Mouse (Mus musculus): ENCODE results near the gene Lztr1. TPM values are rescaled to one million over a fixed set of nuclear protein-coding genes. Genes with fewer than 3 reads are reported as not detected.
A peak's percentile ranks its signal among the peaks of the same experiment; 100 is the strongest.

Lztr1 gene
- 46.6 and 47.4 TPM in 2 replicates for polyA plus RNA-seq (2014; fragmentation: Nextera tagmentation; extraction: Ambion mirVana)

DNA sequence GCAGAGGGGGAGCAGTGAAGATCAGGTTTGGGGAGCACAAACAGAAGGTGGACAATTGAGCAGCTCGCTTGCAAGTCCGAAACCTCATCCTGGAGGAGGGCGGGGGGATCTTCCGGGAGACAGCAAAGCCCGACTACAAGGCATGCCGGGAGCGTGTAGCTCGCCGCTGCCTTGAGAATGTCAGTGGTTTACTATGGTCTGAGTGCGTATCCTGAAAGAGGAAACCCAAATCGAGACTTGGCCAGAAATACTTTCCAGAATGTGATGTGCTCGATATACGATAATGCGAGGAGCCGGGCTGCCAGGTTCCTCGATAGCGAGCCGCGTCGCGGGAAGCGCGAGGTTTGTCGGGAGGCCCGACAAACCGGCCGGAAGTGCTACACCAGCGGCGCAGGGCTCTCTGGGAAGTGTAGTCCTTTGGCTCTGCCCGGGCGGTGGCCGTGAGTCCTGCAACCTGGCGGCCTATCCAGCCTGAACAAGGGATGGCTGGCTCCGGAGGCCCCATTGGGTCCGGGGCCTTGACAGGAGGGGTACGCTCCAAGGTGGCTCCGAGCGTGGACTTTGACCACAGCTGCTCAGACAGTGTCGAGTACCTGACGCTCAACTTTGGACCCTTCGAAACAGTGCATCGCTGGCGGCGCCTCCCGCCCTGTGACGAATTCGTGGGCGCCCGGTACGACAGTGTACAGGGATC, at the start of gene Lztr1:
Gene Lztr1 (plus strand): TSS at position 143 of the 694 bp plus-strand sequence.
- under 1% methylated on average over 50 of the region's 50 CpGs for WGBS (ENCODE audit: insufficient replicate concordance)
- H3K4me3 ChIP-seq (ENCODE audit: low read depth, low read length), result peak within 1 kb of the TSS; percentile 82
- peak within 1 kb of the TSS; percentile 88 for H3K4me2 ChIP-seq
- H3K4me1 ChIP-seq (ENCODE audit: control insufficient read depth, insufficient read depth, low read length), result peaks cover 14% of the 10 kb centered on the region
- peak within 1 kb of the TSS; percentile 93 for H3K27ac ChIP-seq (ENCODE audit: low read depth, low read length)
- peaks cover 4% of the 10 kb centered on the region; the same call in 1 of the 2 replicates for H3K36me3 ChIP-seq (ENCODE audit: control insufficient read depth, insufficient read depth, low read length)
- H3K27me3 ChIP-seq (ENCODE audit: control insufficient read depth, insufficient read depth, low read length), result no peaks in the 10 kb centered on the region
- H3K9ac ChIP-seq (ENCODE audit: low read depth, low read length), result peak within 1 kb of the TSS; percentile 88
- H3K9me3 ChIP-seq (replicated peaks; ENCODE audit: control insufficient read depth, low read length), result no peaks in the 10 kb centered on the region
- peak; percentile 92 for ATAC-seq (replicated peaks; ENCODE audit: insufficient number of reproducible peaks, low FRiP score, low TSS enrichment)

DNA sequence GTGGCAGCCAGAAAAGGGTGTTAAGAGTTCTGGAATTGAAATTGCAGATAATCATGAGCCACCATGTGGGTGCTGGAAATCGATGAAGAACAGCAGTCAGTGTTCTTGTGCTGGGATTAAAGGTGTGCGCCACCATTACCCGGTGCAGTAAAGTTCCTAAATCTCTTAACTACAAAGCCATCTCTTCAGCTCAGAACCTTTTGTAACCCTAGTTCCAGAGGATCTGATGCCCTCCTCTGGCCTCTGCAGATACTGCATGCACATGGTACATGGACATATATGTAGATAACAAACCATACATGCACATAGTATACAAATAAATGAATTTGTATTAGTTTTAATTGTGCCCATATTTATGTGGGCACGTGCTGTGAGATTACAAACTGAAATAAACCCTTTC, 48.2 kb upstream of the Lztr1 start:
- Histone ChIP-seq H3K9me3 (replicated peaks; ENCODE audit: control insufficient read depth, low read length) (no peaks in the 10 kb centered on the region), H3K27me3 (ENCODE audit: control insufficient read depth, insufficient read depth, low read length) (no peaks in the 10 kb centered on the region), H3K27ac (ENCODE audit: low read depth, low read length) (no peak overlapping the region), H3K9ac (ENCODE audit: low read depth, low read length) (no peak overlapping the region), H3K36me3 (ENCODE audit: control insufficient read depth, insufficient read depth, low read length) (peaks cover 9% of the 10 kb centered on the region), H3K4me3 (ENCODE audit: low read depth, low read length) (no peak overlapping the region), H3K4me2 (no peak overlapping the region), H3K4me1 (ENCODE audit: control insufficient read depth, insufficient read depth, low read length) (peaks cover 7% of the 10 kb centered on the region; the same call in 1 of the 2 replicates)
- 94% methylated on average over 4 of the region's 4 CpGs for WGBS (ENCODE audit: insufficient replicate concordance)
- ATAC-seq (replicated peaks; ENCODE audit: insufficient number of reproducible peaks, low FRiP score, low TSS enrichment), result no peak

DNA sequence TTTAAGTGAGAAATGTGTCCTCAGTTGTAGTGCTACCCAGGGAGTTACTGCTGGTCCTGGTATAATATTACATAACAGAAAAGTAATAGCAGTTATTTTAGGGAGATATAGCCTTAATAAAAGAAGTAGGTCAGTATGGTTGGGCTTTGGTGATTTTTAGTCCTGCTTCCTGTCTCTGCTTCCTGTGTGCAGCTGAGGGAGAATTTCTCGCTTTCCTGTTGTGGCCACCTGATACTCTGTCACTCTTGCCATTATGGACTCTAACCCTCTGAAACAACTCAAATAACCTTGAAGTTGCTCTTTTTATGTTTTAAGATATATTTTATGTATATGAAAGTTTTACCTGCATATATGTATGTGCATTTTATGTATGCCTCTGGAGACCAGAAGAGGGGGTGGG, 46.9 kb upstream of the Lztr1 start:
- Histone ChIP-seq H3K27ac (ENCODE audit: low read depth, low read length) (no peak overlapping the region), H3K9me3 (replicated peaks; ENCODE audit: control insufficient read depth, low read length) (no peaks in the 10 kb centered on the region), H3K4me3 (ENCODE audit: low read depth, low read length) (no peak overlapping the region), H3K4me2 (no peak overlapping the region), H3K9ac (ENCODE audit: low read depth, low read length) (no peak overlapping the region), H3K4me1 (ENCODE audit: control insufficient read depth, insufficient read depth, low read length) (0 out of 2 replicates have a peak, but pooled peaks cover 7% of the 10 kb centered on the region), H3K36me3 (ENCODE audit: control insufficient read depth, insufficient read depth, low read length) (peaks cover 7% of the 10 kb centered on the region), H3K27me3 (ENCODE audit: control insufficient read depth, insufficient read depth, low read length) (no peaks in the 10 kb centered on the region)
- 85% methylated on average over 1 of the region's 1 CpGs for WGBS (ENCODE audit: insufficient replicate concordance)
- ATAC-seq (replicated peaks; ENCODE audit: insufficient number of reproducible peaks, low FRiP score, low TSS enrichment), result no peak

- H3K4me1 ChIP-seq (ENCODE audit: control insufficient read depth, insufficient read depth, low read length), result 0 out of 2 replicates have a peak, but pooled peaks cover 7% of the 10 kb centered on the region
- 89% methylated on average over 2 of the region's 2 CpGs for WGBS (ENCODE audit: insufficient replicate concordance)
- no peaks in the 10 kb centered on the region for H3K9me3 ChIP-seq (replicated peaks; ENCODE audit: control insufficient read depth, low read length)
- no peak overlapping the region for H3K4me2 ChIP-seq
- no peak overlapping the region for H3K4me3 ChIP-seq (ENCODE audit: low read depth, low read length)
- H3K27me3 ChIP-seq (ENCODE audit: control insufficient read depth, insufficient read depth, low read length), result no peaks in the 10 kb centered on the region
- no peak for ATAC-seq (replicated peaks; ENCODE audit: insufficient number of reproducible peaks, low FRiP score, low TSS enrichment)
- H3K9ac ChIP-seq (ENCODE audit: low read depth, low read length), result no peak overlapping the region
- no peaks in the 10 kb centered on the region; the same call in 1 of the 2 replicates for H3K36me3 ChIP-seq (ENCODE audit: control insufficient read depth, insufficient read depth, low read length)
- H3K27ac ChIP-seq (ENCODE audit: low read depth, low read length), result no peak overlapping the region
These were observed 45.3 kb upstream of the Lztr1 start for GRCm38 (mm10) chr16:17463184-17463583.

GRCm38 (mm10) chr16:17466875-17467663, 41.4 kb upstream of the Lztr1 start:
- ATAC-seq (replicated peaks; ENCODE audit: insufficient number of reproducible peaks, low FRiP score, low TSS enrichment), result no peak
- H3K27ac ChIP-seq (ENCODE audit: low read depth, low read length), result no peak overlapping the region
- no peaks in the 10 kb centered on the region for H3K9me3 ChIP-seq (replicated peaks; ENCODE audit: control insufficient read depth, low read length)
- peaks cover 9% of the 10 kb centered on the region; the same call in 1 of the 2 replicates for H3K36me3 ChIP-seq (ENCODE audit: control insufficient read depth, insufficient read depth, low read length)
- H3K4me3 ChIP-seq (ENCODE audit: low read depth, low read length), result no peak overlapping the region
- 0 out of 2 replicates have a peak, but pooled peaks cover 3% of the 10 kb centered on the region for H3K4me1 ChIP-seq (ENCODE audit: control insufficient read depth, insufficient read depth, low read length)
- H3K4me2 ChIP-seq, result no peak overlapping the region
- H3K27me3 ChIP-seq (ENCODE audit: control insufficient read depth, insufficient read depth, low read length), result no peaks in the 10 kb centered on the region
- 83% methylated on average over 4 of the region's 4 CpGs for WGBS (ENCODE audit: insufficient replicate concordance)
- no peak overlapping the region for H3K9ac ChIP-seq (ENCODE audit: low read depth, low read length)

DNA sequence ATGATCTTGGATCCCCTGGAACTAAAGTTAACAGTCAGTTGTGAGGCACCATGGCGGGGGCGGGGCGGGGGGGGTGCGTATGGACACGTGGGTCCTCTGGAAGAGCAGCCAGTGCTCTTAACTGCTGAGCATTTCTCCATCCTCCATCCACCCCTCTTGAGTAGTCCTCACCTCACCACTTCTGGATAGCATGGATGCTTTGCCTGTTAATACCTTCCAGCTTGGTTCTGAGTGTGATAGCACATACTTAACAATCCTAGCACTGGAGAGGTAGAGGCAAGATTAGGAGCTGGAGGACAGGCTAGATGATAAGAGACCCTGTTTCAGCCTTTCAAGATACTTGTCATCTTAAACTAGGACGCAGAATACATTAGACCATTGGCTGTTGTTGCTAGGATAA, 36.0 kb upstream of the Lztr1 start:
- H3K9me3 ChIP-seq (replicated peaks; ENCODE audit: control insufficient read depth, low read length), result no peaks in the 10 kb centered on the region
- WGBS (ENCODE audit: insufficient replicate concordance), result 67% methylated on average over 6 of the region's 6 CpGs
- no peak overlapping the region for H3K27ac ChIP-seq (ENCODE audit: low read depth, low read length)
- H3K36me3 ChIP-seq (ENCODE audit: control insufficient read depth, insufficient read depth, low read length), result peaks cover 9% of the 10 kb centered on the region; the same call in 1 of the 2 replicates
- H3K4me3 ChIP-seq (ENCODE audit: low read depth, low read length), result no peak overlapping the region
- no peak overlapping the region for H3K4me2 ChIP-seq
- H3K27me3 ChIP-seq (ENCODE audit: control insufficient read depth, insufficient read depth, low read length), result no peaks in the 10 kb centered on the region
- no peak overlapping the region for H3K9ac ChIP-seq (ENCODE audit: low read depth, low read length)
- H3K4me1 ChIP-seq (ENCODE audit: control insufficient read depth, insufficient read depth, low read length), result no peaks in the 10 kb centered on the region
- no peak for ATAC-seq (replicated peaks; ENCODE audit: insufficient number of reproducible peaks, low FRiP score, low TSS enrichment)

- ATAC-seq (replicated peaks; ENCODE audit: insufficient number of reproducible peaks, low FRiP score, low TSS enrichment), result no peak
- no peaks in the 10 kb centered on the region for H3K27me3 ChIP-seq (ENCODE audit: control insufficient read depth, insufficient read depth, low read length)
- H3K4me2 ChIP-seq, result no peak overlapping the region
- no peaks in the 10 kb centered on the region for H3K9me3 ChIP-seq (replicated peaks; ENCODE audit: control insufficient read depth, low read length)
- H3K4me1 ChIP-seq (ENCODE audit: control insufficient read depth, insufficient read depth, low read length), result no peaks in the 10 kb centered on the region
- H3K4me3 ChIP-seq (ENCODE audit: low read depth, low read length), result no peak overlapping the region
- H3K36me3 ChIP-seq (ENCODE audit: control insufficient read depth, insufficient read depth, low read length), result peaks cover 6% of the 10 kb centered on the region; the same call in 1 of the 2 replicates
- H3K27ac ChIP-seq (ENCODE audit: low read depth, low read length), result no peak overlapping the region
- no peak overlapping the region for H3K9ac ChIP-seq (ENCODE audit: low read depth, low read length)
These were observed 34.4 kb upstream of the Lztr1 start for GRCm38 (mm10) chr16:17474091-17474490.

DNA sequence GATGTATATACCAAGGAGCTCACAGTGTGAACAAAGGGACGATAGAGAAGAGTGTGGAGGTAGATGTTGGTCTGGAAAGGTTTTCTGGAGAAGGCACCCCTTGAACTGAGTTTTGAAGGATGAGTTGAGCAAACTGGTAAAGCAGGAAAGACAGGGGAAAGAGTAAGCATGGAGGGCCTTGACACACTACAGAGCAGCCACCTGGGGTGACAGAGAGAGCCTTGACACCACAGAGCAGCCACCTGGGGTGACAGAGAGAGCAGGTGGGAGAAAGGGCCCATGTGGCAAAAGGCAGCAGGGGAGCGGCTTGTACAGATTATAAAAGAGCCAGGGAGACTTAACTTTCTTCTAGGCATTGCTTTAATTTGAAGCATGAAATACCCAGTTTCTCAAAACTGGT, 33.7 kb upstream of the Lztr1 start:
- no peak overlapping the region for H3K4me2 ChIP-seq
- H3K36me3 ChIP-seq (ENCODE audit: control insufficient read depth, insufficient read depth, low read length), result peaks cover 5% of the 10 kb centered on the region; the same call in 1 of the 2 replicates
- 81% methylated on average over 2 of the region's 2 CpGs for WGBS (ENCODE audit: insufficient replicate concordance)
- H3K4me3 ChIP-seq (ENCODE audit: low read depth, low read length), result no peak overlapping the region
- H3K4me1 ChIP-seq (ENCODE audit: control insufficient read depth, insufficient read depth, low read length), result no peaks in the 10 kb centered on the region
- ATAC-seq (replicated peaks; ENCODE audit: insufficient number of reproducible peaks, low FRiP score, low TSS enrichment), result no peak
- no peak overlapping the region for H3K27ac ChIP-seq (ENCODE audit: low read depth, low read length)
- no peak overlapping the region for H3K9ac ChIP-seq (ENCODE audit: low read depth, low read length)
- no peaks in the 10 kb centered on the region for H3K27me3 ChIP-seq (ENCODE audit: control insufficient read depth, insufficient read depth, low read length)
- H3K9me3 ChIP-seq (replicated peaks; ENCODE audit: control insufficient read depth, low read length), result no peaks in the 10 kb centered on the region

Data from heart, embryonic 11.5 days (tissue).